Mouse (Mus musculus): ENCODE results near the gene St3gal2. TPM values are rescaled to one million over a fixed set of nuclear protein-coding genes. Genes with fewer than 3 reads are reported as not detected.
A peak's percentile ranks its signal among the peaks of the same experiment; 100 is the strongest.
"Not testable (repeated sequence)": the region's sequence is repeated elsewhere in the genome, so short reads cannot be mapped to it uniquely, and the experiment has no call there.

The St3gal2 gene
- polyA plus RNA-seq, 1 experiment from 2014 or later: 25.4 TPM

DNA sequence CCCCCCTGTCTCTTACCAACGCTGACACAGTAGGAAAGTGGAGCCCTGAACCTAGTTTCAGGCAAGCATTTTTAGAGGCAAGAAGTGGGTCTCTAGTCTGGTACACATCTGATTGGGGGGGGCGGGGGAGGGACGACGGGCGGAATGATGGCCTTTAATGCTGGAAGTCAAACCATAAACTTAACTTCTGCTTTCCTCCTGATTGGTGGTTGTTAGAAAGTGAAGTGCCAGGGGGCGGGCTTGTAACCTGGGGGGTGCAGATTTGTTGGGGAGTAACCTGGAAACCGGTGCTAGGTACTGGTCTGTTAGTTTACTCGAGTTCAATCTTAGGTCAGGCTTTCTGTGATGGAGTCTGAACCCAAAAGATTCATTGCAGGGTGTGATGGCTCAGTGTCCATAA, 1.3 kb upstream of the St3gal2 start:
- 79% methylated on average over 8 of the region's 8 CpGs for WGBS
- Histone ChIP-seq H3K9me3 (replicated peaks) (no peaks in the 10 kb centered on the region), H3K4me3 (no peak overlapping the region), H3K36me3 (peaks cover 11% of the 10 kb centered on the region; the same call in 1 of the 2 replicates), H3K27ac (replicated peaks) (no peak overlapping the region), H3K4me1 (peaks cover 28% of the 10 kb centered on the region), H3K27me3 (ENCODE audit: low read depth, poor library complexity, severe bottlenecking) (no peaks in the 10 kb centered on the region)
- no peak for DNase-seq (ENCODE audit: low spot score)

DNA sequence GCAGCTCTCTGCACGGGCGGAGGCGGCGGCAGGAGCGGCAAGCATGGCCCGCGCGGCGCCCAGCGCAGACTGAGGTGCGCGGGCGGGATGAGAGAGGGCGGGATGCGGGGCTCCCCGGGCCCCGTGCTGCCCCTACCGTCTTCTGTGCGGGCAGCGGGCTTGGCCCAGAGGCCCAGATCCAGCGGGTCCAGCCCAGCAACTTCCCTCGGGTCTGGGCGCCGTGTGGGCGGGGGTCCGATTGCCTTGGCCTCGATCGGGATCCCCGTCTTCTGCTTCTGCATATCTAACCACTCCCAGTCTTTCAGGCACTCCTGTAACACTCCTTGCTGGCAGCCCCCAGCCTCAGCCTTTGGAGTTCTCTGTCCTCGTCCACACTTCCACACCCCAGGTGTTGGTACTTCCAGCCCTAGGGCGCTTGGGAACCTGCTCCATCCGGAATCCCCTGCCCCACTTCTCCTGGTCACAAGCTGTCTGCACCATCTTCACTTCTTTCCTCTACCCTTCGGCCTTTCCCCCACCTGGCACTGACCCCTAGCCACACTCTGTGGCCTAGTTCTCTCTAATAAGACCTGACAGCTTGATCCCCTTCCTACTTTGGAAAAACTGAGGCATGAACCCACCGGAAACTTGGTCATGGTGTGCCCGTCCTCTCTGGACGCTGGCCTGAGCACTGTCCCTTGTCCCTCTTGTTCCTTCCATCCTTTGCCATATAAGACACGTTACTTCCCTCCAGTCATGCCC, 480 bp downstream of the St3gal2 start:
- peaks cover 18% of the 10 kb centered on the region; the same call in 1 of the 2 replicates for H3K36me3 ChIP-seq
- peaks cover 28% of the 10 kb centered on the region for H3K4me1 ChIP-seq
- no peak for DNase-seq (ENCODE audit: low spot score)
- 3% methylated on average over 33 of the region's 37 CpGs for WGBS
- H3K4me3 ChIP-seq: peak overlapping the region; percentile 88
- H3K9me3 ChIP-seq (replicated peaks): no peaks in the 10 kb centered on the region
- H3K27ac ChIP-seq (replicated peaks): peak overlapping the region; percentile 97
- no peaks in the 10 kb centered on the region for H3K27me3 ChIP-seq (ENCODE audit: low read depth, poor library complexity, severe bottlenecking)

DNA sequence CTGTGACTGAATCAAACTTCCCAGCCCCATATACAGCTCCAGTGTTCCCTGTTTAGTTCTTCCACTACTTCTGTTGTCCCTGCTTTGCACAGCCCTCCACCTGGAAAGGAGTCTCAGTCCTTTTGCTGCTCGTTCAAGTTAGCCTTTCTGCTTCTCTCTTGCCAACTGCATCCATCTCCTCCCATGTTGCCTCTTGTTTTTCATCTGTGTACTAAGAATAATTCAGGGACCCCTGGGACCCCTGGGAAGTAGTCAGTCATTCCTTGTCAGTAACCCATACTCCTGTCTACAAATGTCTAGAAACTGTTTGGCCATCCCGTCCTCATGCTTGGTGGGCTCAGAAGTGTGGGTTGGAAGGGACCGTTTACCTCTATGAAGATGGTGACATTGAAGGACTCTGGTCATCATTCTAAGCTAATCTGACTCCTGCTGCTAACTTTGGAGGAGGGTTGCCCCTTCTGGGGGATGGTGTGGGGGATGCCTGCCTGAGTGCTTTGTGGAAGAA, 1.1 kb downstream of the St3gal2 start:
- peaks cover 28% of the 10 kb centered on the region for H3K4me1 ChIP-seq
- 39% methylated on average over 3 of the region's 3 CpGs for WGBS
- H3K4me3 ChIP-seq: peak overlapping the region; percentile 88
- no peaks in the 10 kb centered on the region for H3K27me3 ChIP-seq (ENCODE audit: low read depth, poor library complexity, severe bottlenecking)
- no peaks in the 10 kb centered on the region for H3K9me3 ChIP-seq (replicated peaks)
- peak; percentile 18 for DNase-seq (ENCODE audit: low spot score)
- H3K27ac ChIP-seq (replicated peaks): peak overlapping the region; percentile 97
- H3K36me3 ChIP-seq: peaks cover 18% of the 10 kb centered on the region; the same call in 1 of the 2 replicates

DNA sequence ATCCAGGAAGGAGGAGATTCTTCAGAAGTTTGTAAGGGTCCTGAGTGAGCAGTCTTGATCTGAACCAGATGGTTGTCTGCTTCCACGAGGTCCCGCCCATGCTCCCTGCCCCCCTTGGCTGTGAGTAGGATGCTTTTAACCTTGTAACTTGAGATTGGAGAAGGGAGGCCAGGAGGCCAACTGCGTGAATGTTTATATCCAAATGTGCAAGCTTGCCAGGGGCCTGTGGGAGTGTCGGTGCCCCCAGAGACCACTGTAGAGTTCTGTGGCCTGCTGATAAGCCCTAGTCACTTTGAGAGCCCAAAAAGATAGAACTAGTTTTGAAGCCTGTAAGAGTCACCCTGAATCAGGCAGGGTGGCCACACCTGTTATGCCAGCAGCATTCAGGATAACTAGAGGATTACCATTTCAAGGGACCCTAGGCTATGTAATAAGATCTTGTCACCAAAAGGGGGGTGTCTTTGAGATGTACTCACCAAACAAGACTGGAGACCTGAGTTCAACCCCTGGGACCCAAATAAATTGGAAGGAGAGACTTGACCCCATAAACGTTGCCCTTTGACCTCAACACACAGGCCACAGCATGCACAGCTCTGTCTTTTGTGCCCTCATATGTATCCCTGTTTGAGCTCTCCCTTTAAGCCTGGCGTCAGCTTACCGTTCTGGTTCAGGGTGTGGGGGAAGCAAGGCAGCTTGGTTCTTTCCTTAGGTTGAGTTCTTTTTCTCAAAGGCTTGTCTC, 1.9 kb downstream of the St3gal2 start:
- peak overlapping the region; percentile 88 for H3K4me3 ChIP-seq
- no peaks in the 10 kb centered on the region for H3K27me3 ChIP-seq (ENCODE audit: low read depth, poor library complexity, severe bottlenecking)
- DNase-seq (ENCODE audit: low spot score): peak; percentile 28
- no peaks in the 10 kb centered on the region for H3K9me3 ChIP-seq (replicated peaks)
- peak overlapping the region; percentile 97 for H3K27ac ChIP-seq (replicated peaks)
- peaks cover 18% of the 10 kb centered on the region; the same call in 1 of the 2 replicates for H3K36me3 ChIP-seq
- peaks cover 30% of the 10 kb centered on the region for H3K4me1 ChIP-seq
- WGBS: 36% methylated on average over 7 of the region's 7 CpGs

DNA sequence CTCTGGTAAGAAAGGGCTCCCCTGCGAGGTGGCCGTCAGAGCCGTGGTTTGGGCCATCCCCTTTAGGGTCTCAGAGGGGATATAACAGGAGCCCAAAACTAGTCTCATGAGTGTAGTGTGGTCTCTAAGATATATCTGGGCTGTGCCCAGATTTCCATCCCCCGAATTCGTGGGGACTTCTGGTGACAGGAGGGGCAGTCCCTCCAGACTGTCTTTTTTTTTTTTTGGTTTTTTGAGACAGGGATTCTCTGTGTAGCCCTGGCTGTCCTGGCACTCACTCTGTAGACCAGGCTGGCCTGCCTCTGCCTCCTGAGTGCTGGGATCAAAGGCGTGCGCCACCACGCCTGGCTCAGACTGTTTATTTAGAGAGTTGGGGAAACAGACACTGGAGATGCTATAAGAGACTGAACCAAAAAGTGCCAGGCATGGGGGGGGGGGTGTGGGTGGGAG, 6.0 kb downstream of the St3gal2 start:
- Histone ChIP-seq H3K27me3 (ENCODE audit: low read depth, poor library complexity, severe bottlenecking) (no peaks in the 10 kb centered on the region), H3K36me3 (peaks cover 33% of the 10 kb centered on the region), H3K9me3 (replicated peaks) (no peaks in the 10 kb centered on the region), H3K27ac (replicated peaks) (no peak overlapping the region), H3K4me3 (no peak overlapping the region), H3K4me1 (peaks cover 25% of the 10 kb centered on the region)
- no peak for DNase-seq (ENCODE audit: low spot score)
- WGBS: 71% methylated on average over 8 of the region's 8 CpGs

DNA sequence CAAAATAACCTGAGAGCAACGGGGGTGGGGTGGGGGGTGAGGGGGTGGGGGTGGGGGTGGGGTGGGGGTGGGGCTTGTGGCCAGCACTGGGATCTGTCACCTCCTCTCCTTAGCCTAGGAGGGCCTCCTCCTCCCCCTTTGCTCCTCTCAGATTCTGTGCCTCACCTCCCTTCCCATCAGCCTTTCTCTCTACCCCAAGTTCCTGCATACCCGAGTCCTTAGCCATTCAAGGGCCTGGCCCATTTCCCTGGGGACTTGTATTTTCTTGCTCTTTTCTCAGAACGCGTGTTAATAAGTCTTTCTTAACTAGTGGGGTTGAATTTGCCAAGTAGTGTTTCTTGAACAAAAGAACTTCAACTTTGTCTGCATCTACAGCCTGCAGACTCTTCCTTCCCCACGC, 7.0 kb downstream of the St3gal2 start:
- 70% methylated on average over 5 of the region's 5 CpGs for WGBS
- H3K36me3 ChIP-seq: peaks cover 42% of the 10 kb centered on the region

DNA sequence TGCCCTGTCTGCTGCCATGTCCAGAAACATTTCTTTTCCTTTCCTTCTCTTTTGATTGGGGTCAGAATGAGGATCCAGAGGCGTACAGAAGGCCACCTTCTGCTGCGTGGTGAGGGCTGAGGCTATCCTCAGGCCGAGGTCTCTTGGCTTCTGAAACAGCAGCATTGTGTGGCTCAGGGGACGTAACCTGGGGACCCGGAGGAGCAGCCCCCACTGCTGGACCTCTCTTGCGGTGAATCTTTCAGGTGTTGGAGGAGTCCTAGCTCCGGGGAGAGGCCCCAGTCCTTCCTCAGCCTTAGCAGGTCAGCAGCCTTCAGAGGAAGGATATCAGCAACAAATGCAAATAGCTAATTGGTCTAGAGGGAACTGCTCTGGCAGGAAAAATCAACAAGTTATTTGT, 8.7 kb downstream of the St3gal2 start:
- H3K4me3 ChIP-seq: no peak overlapping the region
- H3K36me3 ChIP-seq: peaks cover 31% of the 10 kb centered on the region
- H3K9me3 ChIP-seq (replicated peaks): no peaks in the 10 kb centered on the region
- H3K27me3 ChIP-seq (ENCODE audit: low read depth, poor library complexity, severe bottlenecking): no peaks in the 10 kb centered on the region
- H3K27ac ChIP-seq (replicated peaks): no peak overlapping the region
- no peak for DNase-seq (ENCODE audit: low spot score)
- H3K4me1 ChIP-seq: peaks cover 10% of the 10 kb centered on the region
- WGBS: 83% methylated on average over 7 of the region's 7 CpGs

More for the DNA sequence above, 7.0 kb downstream of the St3gal2 start:
- Histone ChIP-seq H3K9me3 (replicated peaks) (no peaks in the 10 kb centered on the region), H3K27me3 (ENCODE audit: low read depth, poor library complexity, severe bottlenecking) (no peaks in the 10 kb centered on the region), H3K27ac (replicated peaks) (no peak overlapping the region), H3K4me1 (peaks cover 16% of the 10 kb centered on the region), H3K4me3 (no peak overlapping the region)
- no peak for DNase-seq (ENCODE audit: low spot score)

DNA sequence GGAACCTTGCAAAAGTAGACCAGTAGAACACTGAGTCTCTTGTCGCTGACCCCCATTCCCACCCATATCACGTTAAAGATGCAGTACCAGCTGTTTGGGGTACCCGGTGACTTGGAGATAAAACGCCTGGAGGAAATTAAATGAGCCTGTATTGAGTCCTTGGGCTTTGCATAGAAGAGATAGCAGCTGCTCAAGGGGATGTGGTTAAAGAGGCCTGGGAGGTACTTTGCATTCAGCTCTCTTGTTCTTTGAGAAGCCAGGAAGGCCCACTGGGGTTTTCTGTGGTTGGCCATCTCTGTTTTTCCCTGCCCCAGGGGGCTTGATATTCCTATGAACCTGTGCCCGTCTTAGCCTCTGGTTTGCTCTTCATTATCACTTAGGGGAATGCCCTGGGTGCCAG, 9.3 kb downstream of the St3gal2 start:
- peaks cover 10% of the 10 kb centered on the region for H3K4me1 ChIP-seq
- DNase-seq (ENCODE audit: low spot score): no peak
- H3K27me3 ChIP-seq (ENCODE audit: low read depth, poor library complexity, severe bottlenecking): no peaks in the 10 kb centered on the region
- H3K4me3 ChIP-seq: no peak overlapping the region
- WGBS: 72% methylated on average over 5 of the region's 5 CpGs
- no peaks in the 10 kb centered on the region for H3K9me3 ChIP-seq (replicated peaks)
- H3K36me3 ChIP-seq: peaks cover 31% of the 10 kb centered on the region
- H3K27ac ChIP-seq (replicated peaks): no peak overlapping the region

DNA sequence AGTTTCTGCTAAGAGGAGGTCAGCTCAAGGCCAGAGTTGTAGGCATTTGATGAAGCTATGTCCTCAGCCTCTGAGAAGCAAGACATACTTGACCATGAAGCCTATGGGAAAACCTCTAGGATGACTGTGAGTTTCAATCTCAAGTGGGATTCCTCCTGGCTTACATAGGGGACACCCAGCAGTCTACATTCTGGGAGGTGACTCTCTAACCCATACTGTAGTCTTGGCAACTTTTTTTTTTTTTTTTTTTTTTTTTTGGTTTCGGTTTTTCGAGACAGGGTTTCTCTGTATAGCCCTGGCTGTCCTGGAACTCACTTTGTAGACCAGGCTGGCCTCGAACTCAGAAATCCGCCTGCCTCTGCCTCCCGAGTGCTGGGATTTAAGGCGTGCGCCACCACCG, 9.9 kb downstream of the St3gal2 start:
- not testable (repeated sequence) for DNase-seq (ENCODE audit: low spot score)

DNA sequence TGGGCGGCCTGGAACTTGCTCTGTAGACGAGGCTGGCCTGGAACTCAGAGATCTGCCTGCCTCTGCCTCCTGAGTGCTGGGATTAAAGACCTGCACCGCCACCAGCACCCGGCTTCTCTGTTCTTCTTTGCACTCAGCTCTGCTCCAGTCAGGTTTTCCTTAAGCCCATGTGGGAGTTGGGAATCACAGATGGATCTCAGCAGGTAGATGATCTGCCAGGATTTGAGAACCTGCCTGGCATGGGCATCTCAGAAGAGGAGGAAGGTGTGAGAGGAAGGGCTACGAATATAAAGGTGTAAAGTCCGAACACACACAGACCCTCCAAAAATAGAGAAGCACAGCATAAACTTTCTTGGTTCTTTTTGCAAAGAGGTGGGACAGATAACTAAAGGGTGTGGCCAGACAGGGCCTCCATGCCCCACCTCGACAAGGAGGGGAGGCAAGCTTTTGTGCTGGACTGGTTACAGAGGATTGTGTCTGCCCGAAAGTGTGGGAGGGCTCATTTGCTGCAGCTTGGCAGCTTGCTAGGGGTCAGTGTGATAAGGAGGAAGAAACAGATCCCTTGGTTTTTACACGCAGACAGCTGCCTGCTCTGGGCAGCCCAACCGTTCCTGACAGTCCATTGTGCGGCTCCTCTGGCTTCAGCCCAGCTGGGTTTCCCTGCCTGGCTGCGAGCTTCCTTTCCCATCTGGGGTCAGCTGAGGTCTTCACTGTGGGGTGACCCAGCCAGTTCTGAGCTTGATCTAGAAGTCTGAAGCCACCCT, 11.6 kb downstream of the St3gal2 start:
- no peaks in the 10 kb centered on the region for H3K9me3 ChIP-seq (replicated peaks)
- WGBS: 80% methylated on average over 12 of the region's 12 CpGs
- peak overlapping the region; percentile 23; the same call in 1 of the 2 replicates for H3K4me3 ChIP-seq
- H3K27ac ChIP-seq (replicated peaks): 0 out of 2 replicates have a peak overlapping the region, but pooled peaks have one; percentile 13
- no peak for DNase-seq (ENCODE audit: low spot score)
- peaks cover 24% of the 10 kb centered on the region for H3K36me3 ChIP-seq
- H3K27me3 ChIP-seq (ENCODE audit: low read depth, poor library complexity, severe bottlenecking): no peaks in the 10 kb centered on the region
- H3K4me1 ChIP-seq: peaks cover 10% of the 10 kb centered on the region

More for the DNA sequence above, 9.9 kb downstream of the St3gal2 start:
- H3K4me3 ChIP-seq; H3K27ac ChIP-seq (replicated peaks); H3K27me3 ChIP-seq (ENCODE audit: low read depth, poor library complexity, severe bottlenecking); H3K9me3 ChIP-seq (replicated peaks): not testable (repeated sequence)
- peaks cover 10% of the 10 kb centered on the region for H3K4me1 ChIP-seq
- 98% methylated on average over 8 of the region's 8 CpGs for WGBS
- H3K36me3 ChIP-seq: peaks cover 27% of the 10 kb centered on the region

DNA sequence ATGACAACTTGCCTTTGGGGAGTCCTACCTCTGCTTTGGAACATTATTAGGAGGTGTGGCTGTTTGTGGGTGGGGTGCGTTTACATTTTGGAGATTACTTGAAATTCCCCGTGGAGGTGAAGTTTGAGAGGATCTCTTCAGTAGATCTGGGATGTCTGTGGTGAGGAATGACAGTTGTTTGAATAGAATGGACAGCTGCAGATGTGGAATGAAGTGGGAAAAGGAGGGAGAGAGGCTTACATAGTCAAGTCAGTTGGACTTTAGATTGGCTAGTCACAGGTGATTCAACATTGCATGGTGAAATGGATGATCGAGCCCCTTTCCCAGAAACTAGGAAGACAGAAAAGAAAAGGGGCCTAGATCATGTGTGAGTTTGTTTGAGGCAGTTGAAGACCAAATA, 12.7 kb downstream of the St3gal2 start:
- H3K27me3 ChIP-seq (ENCODE audit: low read depth, poor library complexity, severe bottlenecking): no peaks in the 10 kb centered on the region
- no peak overlapping the region for H3K4me3 ChIP-seq
- 87% methylated on average over 3 of the region's 3 CpGs for WGBS
- peaks cover 25% of the 10 kb centered on the region for H3K36me3 ChIP-seq
- H3K9me3 ChIP-seq (replicated peaks): no peaks in the 10 kb centered on the region
- no peak overlapping the region for H3K27ac ChIP-seq (replicated peaks)
- peaks cover 6% of the 10 kb centered on the region; the same call in 1 of the 2 replicates for H3K4me1 ChIP-seq
- no peak for DNase-seq (ENCODE audit: low spot score)

DNA sequence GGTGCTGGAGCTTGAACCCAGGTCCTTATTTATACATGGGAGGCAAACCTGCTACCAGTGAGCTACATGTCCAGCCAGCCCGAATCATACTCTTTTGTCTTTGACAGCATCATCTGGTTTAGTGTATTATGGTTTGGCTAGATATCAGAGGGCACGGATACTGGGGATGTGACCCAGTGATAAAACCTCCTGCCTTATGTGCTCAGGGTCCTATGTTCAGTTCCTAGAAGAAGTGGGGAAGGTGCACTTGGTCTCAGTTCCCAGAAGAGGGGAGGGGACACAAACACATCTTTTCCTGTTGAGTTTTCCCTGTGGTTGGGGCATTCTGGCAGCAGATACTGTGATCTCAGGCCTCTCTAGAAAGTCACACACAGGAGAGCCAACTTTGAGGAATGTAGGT, 13.6 kb downstream of the St3gal2 start:
- H3K4me3 ChIP-seq: no peak overlapping the region
- no peaks in the 10 kb centered on the region for H3K27me3 ChIP-seq (ENCODE audit: low read depth, poor library complexity, severe bottlenecking)
- H3K4me1 ChIP-seq: peaks cover 6% of the 10 kb centered on the region; the same call in 1 of the 2 replicates
- peaks cover 28% of the 10 kb centered on the region for H3K36me3 ChIP-seq
- H3K27ac ChIP-seq (replicated peaks): no peak overlapping the region
- no peaks in the 10 kb centered on the region for H3K9me3 ChIP-seq (replicated peaks)
- DNase-seq (ENCODE audit: low spot score): no peak
- WGBS: 91% methylated on average over 2 of the region's 2 CpGs
